Mouse (Mus musculus) kidney, postnatal 10 days (tissue): Measurements from ENCODE around the gene Mstn.

Experiments used
- DNase-seq: peaks from one replicate; pipeline ENCODE4 v3.0.0; 2021; ENCODE audit warnings: mixed read lengths

Gene Mstn

GRCm38 (mm10) chr1:53110561-53110960, 49.1 kb downstream of the Mstn start:
- no peak for DNase-seq
